Mouse (Mus musculus) C2C12 (cell line): Measurements from ENCODE around the gene Selenof. TPM values are rescaled to one million over a fixed set of nuclear protein-coding genes. Genes with fewer than 3 reads are reported as not detected.

Source experiments
- H3K27me3 ChIP-seq: one replicate; pipeline ENCODE4 v1.6.1; 2011; ENCODE audit not compliant: control insufficient read depth, insufficient read depth, insufficient read length
- H3K36me3 ChIP-seq: one replicate; pipeline ENCODE4 v1.6.1; 2011; ENCODE audit not compliant: control insufficient read depth, insufficient read depth
- H3K4me3 ChIP-seq: one replicate; pipeline ENCODE4 v1.5.1; 2011; ENCODE audit warnings: mild to moderate bottlenecking, control low read depth; ENCODE audit not compliant: poor library complexity, insufficient read depth, severe bottlenecking
- H3K79me2 ChIP-seq: one replicate; pipeline ENCODE4 v1.6.1; 2011; ENCODE audit not compliant: control insufficient read depth, insufficient read depth
- H3K79me3 ChIP-seq: one replicate; pipeline ENCODE4 v1.6.1; 2011; ENCODE audit warnings: low read depth, control low read depth
- H3ac ChIP-seq: one replicate; pipeline ENCODE3; 2011; ENCODE audit warnings: low read depth; ENCODE audit not compliant: control insufficient read depth, insufficient read length
- CEBPB ChIP-seq: IDR thresholded peaks from one replicate; pipeline ENCODE4 v1.6.1; 2011; ENCODE audit warnings: low read depth, mild to moderate bottlenecking, control low read depth, moderate library complexity
- CTCF ChIP-seq: IDR thresholded peaks from one replicate; pipeline ENCODE4 v1.5.1; 2011; ENCODE audit not compliant: control insufficient read depth, insufficient read depth, insufficient read length
- FOSL1 ChIP-seq: IDR thresholded peaks from one replicate; pipeline ENCODE4 v1.8.0; 2011; ENCODE audit warnings: mild to moderate bottlenecking, low read length; ENCODE audit not compliant: poor library complexity, insufficient read depth, severe bottlenecking
- MAX ChIP-seq: IDR thresholded peaks from one replicate; pipeline ENCODE4 v1.6.1; 2011; ENCODE audit warnings: mild to moderate bottlenecking, control low read depth
- MYOD1 ChIP-seq: IDR thresholded peaks from one replicate; pipeline ENCODE4 v1.6.1; 2011; ENCODE audit warnings: low read depth; ENCODE audit not compliant: control insufficient read depth, insufficient read length
- MYOG ChIP-seq: IDR thresholded peaks from one replicate; pipeline ENCODE4 v1.6.1; 2011; ENCODE audit not compliant: control insufficient read depth, insufficient read length; ENCODE audit errors: extremely low read depth
- USF1 ChIP-seq: IDR thresholded peaks from one replicate; pipeline ENCODE4 v1.6.1; 2011; ENCODE audit warnings: low read depth, mild to moderate bottlenecking, control low read depth, moderate library complexity
- polyA plus RNA-seq: library from polyadenylated mRNA; unstranded; fragments of >200 nt; fragmentation: generic; extraction: Trizol; gene quantifications from one replicate; pipeline ENCODE4 v1.2.1, GENCODE M21; 2012; ENCODE audit warnings: missing spikeins

The Selenof gene
- polyA plus RNA-seq, 1 experiment, result 296 TPM

- Histone ChIP-seq H3ac (no peak overlapping the region), H3K4me3 (no peak overlapping the region), H3K79me3 (no peaks in the 10 kb centered on the region), H3K27me3 (no peaks in the 10 kb centered on the region), H3K79me2 (no peaks in the 10 kb centered on the region), H3K36me3 (no peaks in the 10 kb centered on the region)
- TF ChIP-seq CTCF, result no peak
- peak; percentile 82 for TF ChIP-seq MYOD1
These were observed 53.0 kb downstream of the Selenof start for GRCm38 (mm10) chr3:144622930-144623612.

- TF ChIP-seq MYOD1, result no peak
- TF ChIP-seq MYOG, result no peak
- TF ChIP-seq FOSL1, result no peak
- TF ChIP-seq CEBPB, result no peak
- no peak for TF ChIP-seq CTCF
- no peak for TF ChIP-seq MAX
- TF ChIP-seq USF1, result no peak
- H3K4me3 ChIP-seq, result no peak overlapping the region
- H3K79me3 ChIP-seq, result no peaks in the 10 kb centered on the region
- no peaks in the 10 kb centered on the region for H3K36me3 ChIP-seq
- no peak overlapping the region for H3ac ChIP-seq
- no peaks in the 10 kb centered on the region for H3K79me2 ChIP-seq
- no peaks in the 10 kb centered on the region for H3K27me3 ChIP-seq
These were observed 55.6 kb downstream of the Selenof start for GRCm38 (mm10) chr3:144625691-144626090.

GRCm38 (mm10) chr3:144628005-144628914 is 58.2 kb downstream of the Selenof start:
- Histone ChIP-seq H3K4me3 (no peak overlapping the region), H3K79me2 (no peaks in the 10 kb centered on the region), H3ac (no peak overlapping the region), H3K27me3 (no peaks in the 10 kb centered on the region), H3K36me3 (no peaks in the 10 kb centered on the region), H3K79me3 (no peaks in the 10 kb centered on the region)
- no peak for TF ChIP-seq MYOD1

- H3ac ChIP-seq, result no peak overlapping the region
- TF ChIP-seq FOSL1, result no peak
- no peak for TF ChIP-seq USF1
- TF ChIP-seq CTCF, result no peak
- TF ChIP-seq CEBPB, result no peak
- TF ChIP-seq MYOD1, result no peak
- no peak for TF ChIP-seq MAX
- H3K27me3 ChIP-seq, result no peaks in the 10 kb centered on the region
- no peaks in the 10 kb centered on the region for H3K36me3 ChIP-seq
- no peak overlapping the region for H3K4me3 ChIP-seq
- H3K79me2 ChIP-seq, result no peaks in the 10 kb centered on the region
- no peaks in the 10 kb centered on the region for H3K79me3 ChIP-seq
These were observed 58.8 kb downstream of the Selenof start for GRCm38 (mm10) chr3:144628915-144629230.

- Histone ChIP-seq H3K36me3 (no peaks in the 10 kb centered on the region), H3K79me3 (no peaks in the 10 kb centered on the region), H3K4me3 (no peak overlapping the region), H3K27me3 (no peaks in the 10 kb centered on the region), H3K79me2 (no peaks in the 10 kb centered on the region), H3ac (no peak overlapping the region)
- TF ChIP-seq FOSL1, result no peak
- TF ChIP-seq CTCF, result no peak
- TF ChIP-seq MAX, result no peak
- TF ChIP-seq MYOD1, result no peak
- TF ChIP-seq USF1, result no peak
- no peak for TF ChIP-seq MYOG
- TF ChIP-seq CEBPB, result no peak
These were observed 65.1 kb downstream of the Selenof start for GRCm38 (mm10) chr3:144635236-144635635.

- TF ChIP-seq MYOG, result no peak
- no peak for TF ChIP-seq MAX
- no peak for TF ChIP-seq FOSL1
- TF ChIP-seq MYOD1, result peak; percentile 61
- TF ChIP-seq CEBPB, result no peak
- Histone ChIP-seq H3K79me3 (no peaks in the 10 kb centered on the region), H3K36me3 (no peaks in the 10 kb centered on the region), H3K4me3 (no peak overlapping the region), H3K27me3 (no peaks in the 10 kb centered on the region), H3ac (no peak overlapping the region), H3K79me2 (no peaks in the 10 kb centered on the region)
These were observed 68.0 kb downstream of the Selenof start for GRCm38 (mm10) chr3:144638110-144638509.
